Mouse (Mus musculus) embryonic facial prominence, embryonic 14.5 days (tissue): ENCODE results near the gene Ppp1r1b. TPM values are rescaled to one million over a fixed set of nuclear protein-coding genes. Genes with fewer than 3 reads are reported as not detected.

Experiments used
- ATAC-seq: fragments of 200-750 bp; cut with Nextera tagmentation; 2 replicates; pipeline ENCODE4 v1.8.0; 2017; ENCODE audit warnings: low read depth, moderate number of reproducible peaks, moderate TSS enrichment
- DNase-seq: peaks from one replicate; pipeline ENCODE4 v3.0.0-alpha.2; 2015; ENCODE audit warnings: low spot score
- H3K27ac ChIP-seq: fragments of 300-500 bp; sonication (generic); replicated peaks from 2 replicates; pipeline ENCODE4 v1.5.1; 2014; ENCODE audit warnings: low read depth, mild to moderate bottlenecking, low read length, moderate library complexity
- H3K27me3 ChIP-seq: fragments of 300-500 bp; sonication (generic); replicated peaks from 2 replicates; pipeline ENCODE4 v1.6.1; 2014; ENCODE audit warnings: low read length; ENCODE audit not compliant: control insufficient read depth, insufficient read depth
- H3K36me3 ChIP-seq: fragments of 300-500 bp; sonication (generic); 2 replicates; pipeline ENCODE4 v1.6.1; 2014; ENCODE audit warnings: low read length, mixed read lengths; ENCODE audit not compliant: control insufficient read depth, insufficient read depth
- H3K4me1 ChIP-seq: fragments of 300-500 bp; sonication (generic); 2 replicates; pipeline ENCODE4 v1.6.1; 2014; ENCODE audit warnings: antibody characterized with exemption, low read length; ENCODE audit not compliant: control insufficient read depth, insufficient read depth
- H3K4me2 ChIP-seq: fragments of 300-500 bp; sonication (generic); 2 replicates; pipeline ENCODE4 v1.6.1; 2014; ENCODE audit warnings: low read depth, mild to moderate bottlenecking, low read length, moderate library complexity, mixed read lengths
- H3K4me3 ChIP-seq: fragments of 300-500 bp; sonication (generic); 2 replicates; pipeline ENCODE4 v1.5.1; 2014; ENCODE audit warnings: low read depth, mild to moderate bottlenecking, low read length
- H3K9ac ChIP-seq: fragments of 300-500 bp; sonication (generic); 2 replicates; pipeline ENCODE4 v1.6.1; 2014; ENCODE audit warnings: low read depth, mild to moderate bottlenecking, low read length, moderate library complexity, mixed read lengths
- H3K9me3 ChIP-seq: fragments of 300-500 bp; sonication (generic); 2 replicates; pipeline ENCODE4 v1.6.1; 2016; ENCODE audit warnings: low read length; ENCODE audit not compliant: control insufficient read depth
- WGBS: fragments of 180-500 bp; shearing (Covaris S2); extraction: QIAGEN DNeasy Blood & Tissue Kit; methylation state at CpG from one replicate; pipeline ENCODE4 v1.1.7; 2014; 5-methylcytosine and 5-hydroxymethylcytosine counted together
- polyA plus RNA-seq: library from polyadenylated mRNA; unstranded; fragments of >200 nt; fragmentation: Nextera tagmentation; extraction: Ambion mirVana; gene quantifications from 2 replicates; pipeline ENCODE4 v1.2.1, GENCODE M21; 2014

Ppp1r1b gene
- polyA plus RNA-seq, 1 experiment from 2014 or later, result 4.1 TPM

- Histone ChIP-seq H3K4me2 (peak overlapping the region; percentile 91; the same call in 1 of the 2 replicates), H3K4me1 (peaks cover 4% of the 10 kb centered on the region; the same call in 1 of the 2 replicates), H3K27ac (no peak overlapping the region), H3K36me3 (no peaks in the 10 kb centered on the region), H3K9ac (peak overlapping the region; percentile 56; the same call in 1 of the 2 replicates), H3K27me3 (peaks cover 87% of the 10 kb centered on the region), H3K9me3 (no peaks in the 10 kb centered on the region), H3K4me3 (peak overlapping the region; percentile 50; the same call in 1 of the 2 replicates)
- 4% methylated on average over 9 of the region's 9 CpGs for WGBS
- no peak for ATAC-seq
- no peak for DNase-seq
Measured at GRCm38 (mm10) chr11:98349308-98349707, 1.1 kb downstream of the Ppp1r1b start.

- WGBS, result 73% methylated on average over 18 of the region's 18 CpGs
- Histone ChIP-seq H3K4me2 (no peak overlapping the region), H3K9me3 (no peaks in the 10 kb centered on the region), H3K9ac (no peak overlapping the region), H3K36me3 (no peaks in the 10 kb centered on the region), H3K27me3 (peaks cover 70% of the 10 kb centered on the region), H3K4me3 (no peak overlapping the region), H3K27ac (no peak overlapping the region), H3K4me1 (peaks cover 4% of the 10 kb centered on the region; the same call in 1 of the 2 replicates)
- no peak for DNase-seq
- ATAC-seq, result no peak
Measured at GRCm38 (mm10) chr11:98352272-98352990, 4.2 kb downstream of the Ppp1r1b start.

- ATAC-seq, result no peak
- Histone ChIP-seq H3K4me1 (peaks cover 4% of the 10 kb centered on the region; the same call in 1 of the 2 replicates), H3K36me3 (no peaks in the 10 kb centered on the region), H3K9me3 (no peaks in the 10 kb centered on the region), H3K27ac (no peak overlapping the region), H3K4me3 (no peak overlapping the region), H3K4me2 (no peak overlapping the region), H3K27me3 (peaks cover 57% of the 10 kb centered on the region), H3K9ac (0 out of 2 replicates have a peak overlapping the region, but pooled peaks have one; percentile 30)
- DNase-seq, result no peak
- 40% methylated on average over 7 of the region's 8 CpGs for WGBS
Measured at GRCm38 (mm10) chr11:98353651-98354211, 5.5 kb downstream of the Ppp1r1b start.

- H3K27me3 ChIP-seq, result peaks cover 50% of the 10 kb centered on the region
- H3K4me3 ChIP-seq, result no peak overlapping the region
- ATAC-seq (no peak), DNase-seq (no peak)
- 0 out of 2 replicates have a peak overlapping the region, but pooled peaks have one; percentile 30 for H3K9ac ChIP-seq
- 56% methylated on average over 14 of the region's 14 CpGs for WGBS
- no peak overlapping the region for H3K27ac ChIP-seq
- H3K9me3 ChIP-seq, result no peaks in the 10 kb centered on the region
- no peaks in the 10 kb centered on the region for H3K36me3 ChIP-seq
- H3K4me1 ChIP-seq, result peaks cover 8% of the 10 kb centered on the region; the same call in 1 of the 2 replicates
- H3K4me2 ChIP-seq, result no peak overlapping the region
Measured at GRCm38 (mm10) chr11:98354445-98354844, 6.2 kb downstream of the Ppp1r1b start.

GRCm38 (mm10) chr11:98355732-98356299 is 7.6 kb downstream of the Ppp1r1b start:
- Histone ChIP-seq H3K27ac (no peak overlapping the region), H3K4me3 (no peak overlapping the region), H3K4me2 (no peak overlapping the region), H3K9me3 (no peaks in the 10 kb centered on the region), H3K27me3 (peaks cover 36% of the 10 kb centered on the region), H3K4me1 (peaks cover 8% of the 10 kb centered on the region; the same call in 1 of the 2 replicates), H3K9ac (no peak overlapping the region), H3K36me3 (no peaks in the 10 kb centered on the region)
- WGBS, result 7% methylated on average over 6 of the region's 6 CpGs
- peak; percentile 83 for DNase-seq
- ATAC-seq, result 0 out of 2 replicates have a peak, but pooled peaks have one; percentile 19

GRCm38 (mm10) chr11:98356625-98357394 is 8.6 kb downstream of the Ppp1r1b start:
- H3K36me3 ChIP-seq, result no peaks in the 10 kb centered on the region
- no peak overlapping the region for H3K27ac ChIP-seq
- H3K9ac ChIP-seq, result no peak overlapping the region; the same call in 1 of the 2 replicates
- 75% methylated on average over 7 of the region's 7 CpGs for WGBS
- H3K4me1 ChIP-seq, result peaks cover 8% of the 10 kb centered on the region; the same call in 1 of the 2 replicates
- DNase-seq (no peak), ATAC-seq (no peak)
- H3K4me3 ChIP-seq, result no peak overlapping the region
- peaks cover 26% of the 10 kb centered on the region for H3K27me3 ChIP-seq
- H3K4me2 ChIP-seq, result no peak overlapping the region
- H3K9me3 ChIP-seq, result no peaks in the 10 kb centered on the region

- DNase-seq (no peak), ATAC-seq (0 out of 2 replicates have a peak, but pooled peaks have one; percentile 5)
- Histone ChIP-seq H3K36me3 (no peaks in the 10 kb centered on the region), H3K4me2 (peak overlapping the region; percentile 79), H3K27ac (peak overlapping the region; percentile 84), H3K9ac (peak overlapping the region; percentile 76), H3K4me3 (peak overlapping the region; percentile 65), H3K9me3 (no peaks in the 10 kb centered on the region), H3K4me1 (peaks cover 8% of the 10 kb centered on the region; the same call in 1 of the 2 replicates), H3K27me3 (peaks cover 21% of the 10 kb centered on the region; the same call in 1 of the 2 replicates)
- 7% methylated on average over 13 of the region's 13 CpGs for WGBS
Measured at GRCm38 (mm10) chr11:98357396-98358160, 9.4 kb downstream of the Ppp1r1b start.
